ENCODE assay signal across 8 mouse cellular contexts in genomic region chr1:153741551-153742316, GRCm38 (mm10). TPM values are rescaled to one million over a fixed set of nuclear protein-coding genes. Genes with fewer than 3 reads are reported as not detected.
DNase-seq lines count a peak whose midpoint lies in the region; ATAC-seq and TF ChIP-seq lines count a peak whose summit lies in the region.

No protein-coding gene starts in this region.

- no peak for ATAC-seq in kidney, embryonic 16.5 days (ENCODE audit: low FRiP score, low TSS enrichment)
- ATAC-seq in embryonic facial prominence, embryonic 12.5 days (ENCODE audit: insufficient number of reproducible peaks, insufficient read depth, low FRiP score, low TSS enrichment): no peak
- no peak for ATAC-seq in hindbrain, embryonic 14.5 days (ENCODE audit: low FRiP score)
- ATAC-seq in midbrain, postnatal 0 days (ENCODE audit: low FRiP score): no peak

- DNase-seq in kidney, adult 11 months: no peak
- DNase-seq in hindbrain, embryonic 14.5 days (ENCODE audit: low spot score): no peak
- DNase-seq in midbrain, postnatal 0 days (ENCODE audit: low spot score): no peak
- no peak for DNase-seq in frontal cortex, postnatal 14 days (ENCODE audit: low spot score in 2 of 2)
- no peak for DNase-seq in liver
- no peak for DNase-seq in adrenal gland, adult 8-10 months

- peak overlapping the region; percentile 78 for H3K4me2 ChIP-seq in kidney, embryonic 16.5 days (replicated peaks; ENCODE audit: low read depth, low read length)
- peak overlapping the region; percentile 76 for H3K4me2 ChIP-seq in embryonic facial prominence, embryonic 12.5 days (replicated peaks)
- H3K4me2 ChIP-seq in hindbrain, embryonic 14.5 days (replicated peaks): peak overlapping the region; percentile 67
- H3K4me2 ChIP-seq in midbrain, postnatal 0 days (ENCODE audit: low read depth, low read length, poor library complexity, severe bottlenecking): peak overlapping the region; percentile 93

- H3K9me3 ChIP-seq in kidney, embryonic 16.5 days (ENCODE audit: low read length): no peaks in the 10 kb centered on the region
- no peaks in the 10 kb centered on the region for H3K9me3 ChIP-seq in embryonic facial prominence, embryonic 12.5 days
- no peaks in the 10 kb centered on the region for H3K9me3 ChIP-seq in hindbrain, embryonic 14.5 days (ENCODE audit: control insufficient read depth, low read length)
- H3K9me3 ChIP-seq in midbrain, postnatal 0 days (ENCODE audit: low read length): no peaks in the 10 kb centered on the region

- H3K36me3 ChIP-seq in kidney, embryonic 16.5 days (ENCODE audit: insufficient read depth, low read length): 0 out of 2 replicates have a peak, but pooled peaks cover 2% of the 10 kb centered on the region
- H3K36me3 ChIP-seq in embryonic facial prominence, embryonic 12.5 days: no peaks in the 10 kb centered on the region
- H3K36me3 ChIP-seq in hindbrain, embryonic 14.5 days (replicated peaks; ENCODE audit: control insufficient read depth, insufficient read depth): no peaks in the 10 kb centered on the region
- no peaks in the 10 kb centered on the region; the same call in 1 of the 2 replicates for H3K36me3 ChIP-seq in midbrain, postnatal 0 days (ENCODE audit: insufficient read depth, low read length)

- H3K9ac ChIP-seq in kidney, embryonic 16.5 days (replicated peaks; ENCODE audit: low read length): 0 out of 2 replicates have a peak overlapping the region, but pooled peaks have one; percentile 15
- H3K9ac ChIP-seq in embryonic facial prominence, embryonic 12.5 days: 0 out of 2 replicates have a peak overlapping the region, but pooled peaks have one; percentile 45
- H3K9ac ChIP-seq in hindbrain, embryonic 14.5 days: no peak overlapping the region
- no peak overlapping the region for H3K9ac ChIP-seq in midbrain, postnatal 0 days (replicated peaks; ENCODE audit: low read length, poor library complexity, severe bottlenecking)

- TF ChIP-seq CTCF in midbrain, postnatal 0 days (IDR thresholded peaks at IDR 0.05): no peak

- WGBS in kidney, embryonic 16.5 days: 65% methylated on average over 18 of the region's 18 CpGs
- WGBS in embryonic facial prominence, embryonic 12.5 days: 50% methylated on average over 18 of the region's 18 CpGs
- WGBS in hindbrain, embryonic 14.5 days: 56% methylated on average over 18 of the region's 18 CpGs
- 53% methylated on average over 18 of the region's 18 CpGs for whole genome bisulfite sequencing in midbrain, postnatal 0 days

- peaks cover 32% of the 10 kb centered on the region for H3K27me3 ChIP-seq in kidney, embryonic 16.5 days (ENCODE audit: insufficient read depth, low read length)
- peaks cover 31% of the 10 kb centered on the region for H3K27me3 ChIP-seq in embryonic facial prominence, embryonic 12.5 days
- no peaks in the 10 kb centered on the region for H3K27me3 ChIP-seq in hindbrain, embryonic 14.5 days (ENCODE audit: control insufficient read depth, insufficient read depth, low read length)
- no peaks in the 10 kb centered on the region for H3K27me3 ChIP-seq in midbrain, postnatal 0 days (ENCODE audit: insufficient read depth, low read length)

- no peak overlapping the region for H3K27ac ChIP-seq in kidney, embryonic 16.5 days (ENCODE audit: low read length)
- H3K27ac ChIP-seq in embryonic facial prominence, embryonic 12.5 days: no peak overlapping the region
- H3K27ac ChIP-seq in hindbrain, embryonic 14.5 days: no peak overlapping the region
- H3K27ac ChIP-seq in midbrain, postnatal 0 days (ENCODE audit: low read depth, low read length): no peak overlapping the region

- H3K4me1 ChIP-seq in kidney, embryonic 16.5 days (ENCODE audit: insufficient read depth, low read length): peaks cover 14% of the 10 kb centered on the region
- peaks cover 18% of the 10 kb centered on the region for H3K4me1 ChIP-seq in embryonic facial prominence, embryonic 12.5 days
- peaks cover 27% of the 10 kb centered on the region for H3K4me1 ChIP-seq in hindbrain, embryonic 14.5 days (replicated peaks; ENCODE audit: control insufficient read depth, insufficient read depth, low read length)
- peaks cover 20% of the 10 kb centered on the region; the same call in 1 of the 2 replicates for H3K4me1 ChIP-seq in midbrain, postnatal 0 days (ENCODE audit: insufficient read depth, low read length)

- H3K4me3 ChIP-seq in kidney, embryonic 16.5 days (ENCODE audit: low read length): peak overlapping the region; percentile 47; the same call in 1 of the 2 replicates
- H3K4me3 ChIP-seq in embryonic facial prominence, embryonic 12.5 days: peak overlapping the region; percentile 44
- peak overlapping the region; percentile 40 for H3K4me3 ChIP-seq in hindbrain, embryonic 14.5 days (replicated peaks; ENCODE audit: low read length)
- 0 out of 2 replicates have a peak overlapping the region, but pooled peaks have one; percentile 6 for H3K4me3 ChIP-seq in midbrain, postnatal 0 days (ENCODE audit: low read depth, low read length)

RNA-seq across cellular contexts. Expression of gene Rgs16, which starts 1.6 kb away (rescaled TPM):
- 4.5 and 5.0 TPM in 2 replicates for polyA plus RNA-seq in kidney, embryonic 16.5 days (2015; fragmentation: Nextera tagmentation; extraction: Ambion mirVana)
- 17.0 and 18.2 TPM in 2 replicates for polyA plus RNA-seq in embryonic facial prominence, embryonic 12.5 days (2016; fragmentation: Nextera tagmentation; extraction: Ambion mirVana)
- 6.5 and 6.8 TPM in 2 replicates for polyA plus RNA-seq in hindbrain, embryonic 14.5 days (2014; fragmentation: Nextera tagmentation; extraction: Ambion mirVana)
- total RNA-seq in midbrain, postnatal 0 days (2014; rRNA removed): 7.2 and 7.6 TPM in 2 replicates
- 9.7 and 10.7 TPM in 2 replicates for polyA plus RNA-seq in midbrain, postnatal 0 days (2015; fragmentation: Nextera tagmentation; extraction: Ambion mirVana)
- 10 to 100 TPM in 1 of 4 experiments, 1 to 10 TPM in 3; 2.5 to 18.0 (median 4.7) TPM for total RNA-seq in adrenal gland, adult 8-10 months (2022)

RNA-seq across cellular contexts. Expression of gene Rnasel, which starts 7.5 kb away (rescaled TPM):
- 10.7 and 12.4 TPM in 2 replicates for polyA plus RNA-seq in kidney, embryonic 16.5 days (2015; fragmentation: Nextera tagmentation; extraction: Ambion mirVana)
- polyA plus RNA-seq in embryonic facial prominence, embryonic 12.5 days (2016; fragmentation: Nextera tagmentation; extraction: Ambion mirVana): 15.3 and 15.7 TPM in 2 replicates
- polyA plus RNA-seq in hindbrain, embryonic 14.5 days (2014; fragmentation: Nextera tagmentation; extraction: Ambion mirVana): 37.2 and 40.9 TPM in 2 replicates
- 22.1 and 29.3 TPM in 2 replicates for total RNA-seq in midbrain, postnatal 0 days (2014; rRNA removed)
- polyA plus RNA-seq in midbrain, postnatal 0 days (2015; fragmentation: Nextera tagmentation; extraction: Ambion mirVana): 15.7 and 17.4 TPM in 2 replicates
- 10 to 100 TPM in 3 of 4 experiments, 1 to 10 TPM in 1; 9.7 to 25.3 (median 16.9) TPM for total RNA-seq in adrenal gland, adult 8-10 months (2022)

Comparison
In these comparisons a context has a peak if more than half of its experiments do, and no peak if none do; other contexts are left out.
1. H3K9ac ChIP-seq: peak in kidney, embryonic 16.5 days (single experiment) and embryonic facial prominence, embryonic 12.5 days (single experiment); none in hindbrain, embryonic 14.5 days (single experiment) and midbrain, postnatal 0 days (single experiment).
2. Peak in every context shown above with its lines, with median percentiles within 50 percentile points of each other: H3K4me2 ChIP-seq and H3K4me3 ChIP-seq.